Mouse (Mus musculus): Measurements from ENCODE around the gene Etnk1.
"Not testable (repeated sequence)": the region's sequence is repeated elsewhere in the genome, so short reads cannot be mapped to it uniquely, and the experiment has no call there.

Gene Etnk1

GRCm38 (mm10) chr6:143166452-143167357 is at the start of gene Etnk1:
Gene Etnk1, plus strand, starts transcription at chr6:143167221.
- peak; percentile 93 for ATAC-seq (ENCODE audit: insufficient number of reproducible peaks, low FRiP score, low TSS enrichment)

DNA sequence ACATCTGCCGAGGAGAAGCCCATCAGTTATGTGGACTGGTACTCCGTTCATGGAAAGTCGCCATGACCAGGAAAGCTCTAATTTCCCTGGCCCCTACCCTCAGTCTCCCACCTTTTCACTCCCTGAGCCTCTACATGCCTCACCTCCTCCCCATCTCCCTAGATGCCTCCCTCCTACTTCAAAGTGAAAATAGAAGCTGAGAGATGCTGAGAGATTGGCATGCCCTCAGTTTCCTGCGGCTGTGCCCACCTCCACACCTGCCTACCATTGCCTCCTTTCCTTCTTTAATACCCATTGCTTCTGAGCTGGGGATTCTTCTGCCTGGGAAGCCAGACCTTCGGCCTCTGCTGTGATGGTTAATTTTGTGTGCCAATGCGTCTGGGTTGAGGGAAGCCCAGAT is 47.7 kb upstream of the Etnk1 start:
- no peak for ATAC-seq (ENCODE audit: insufficient number of reproducible peaks, low FRiP score, low TSS enrichment)

GRCm38 (mm10) chr6:143125721-143126120 is 41.3 kb upstream of the Etnk1 start:
- ATAC-seq (ENCODE audit: insufficient number of reproducible peaks, low FRiP score, low TSS enrichment) = no peak

- no peak for ATAC-seq (ENCODE audit: insufficient number of reproducible peaks, low FRiP score, low TSS enrichment)
These were observed 37.6 kb upstream of the Etnk1 start for GRCm38 (mm10) chr6:143129466-143129865.

DNA sequence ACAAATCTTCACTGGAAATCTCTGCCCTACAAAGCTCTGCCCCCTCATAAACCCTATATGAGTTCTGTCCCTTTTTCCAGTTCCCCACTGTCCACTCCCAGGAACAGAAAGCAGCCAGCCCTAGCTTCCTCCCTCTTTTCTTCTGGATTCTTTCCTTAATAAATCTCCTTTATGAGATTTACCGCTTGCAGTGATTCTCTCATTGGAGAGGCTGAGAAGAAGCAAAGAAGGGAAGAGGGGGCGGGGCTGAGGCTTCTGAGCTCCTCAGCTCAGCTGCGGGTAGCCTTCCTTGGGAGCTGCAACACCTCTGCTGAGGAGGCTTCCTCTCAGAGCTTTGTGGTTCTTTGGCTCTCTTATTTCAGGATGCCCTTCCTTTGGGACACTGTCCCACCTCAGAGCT is 37.1 kb upstream of the Etnk1 start:
- ATAC-seq (ENCODE audit: insufficient number of reproducible peaks, low FRiP score, low TSS enrichment) = no peak

GRCm38 (mm10) chr6:143130411-143130810 is 36.6 kb upstream of the Etnk1 start:
- ATAC-seq (ENCODE audit: insufficient number of reproducible peaks, low FRiP score, low TSS enrichment) = no peak

DNA sequence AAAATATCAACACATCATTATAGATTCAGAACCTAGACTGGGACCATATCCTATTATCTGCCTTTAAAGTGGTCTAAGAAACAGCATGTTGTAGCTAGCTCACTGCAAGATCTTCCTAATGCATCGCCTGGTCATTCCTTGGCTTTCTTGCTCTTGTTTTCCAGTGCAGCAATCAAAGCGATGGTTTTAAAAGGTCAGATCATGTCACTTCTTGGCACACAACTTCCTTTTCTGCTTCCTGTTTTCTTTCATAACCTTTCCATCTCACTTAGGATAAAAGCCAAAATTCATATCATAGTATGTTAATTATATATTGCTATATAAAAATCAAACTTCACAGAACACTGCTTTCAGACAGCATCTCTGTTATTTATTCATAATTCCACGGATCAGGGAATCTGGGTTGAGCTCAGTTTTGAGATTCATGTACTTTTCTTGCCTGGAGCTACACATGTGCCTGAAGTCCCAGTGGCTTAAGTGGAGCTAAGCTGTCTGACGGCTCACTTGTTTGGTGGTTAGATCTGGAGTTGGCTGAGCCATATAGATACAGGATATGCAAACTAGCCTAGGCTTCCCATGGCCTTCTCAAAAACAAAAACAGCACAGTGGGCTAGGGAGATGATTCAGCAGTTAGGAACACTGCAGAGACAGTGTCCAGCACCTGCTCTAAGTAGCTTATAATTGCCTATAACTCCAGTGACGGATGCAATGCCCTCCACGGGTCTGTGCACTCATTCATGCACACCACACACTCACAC is 34.9 kb upstream of the Etnk1 start:
- ATAC-seq (ENCODE audit: insufficient number of reproducible peaks, low FRiP score, low TSS enrichment) = no peak

GRCm38 (mm10) chr6:143133150-143133549 is 33.9 kb upstream of the Etnk1 start:
- no peak for ATAC-seq (ENCODE audit: insufficient number of reproducible peaks, low FRiP score, low TSS enrichment)

DNA sequence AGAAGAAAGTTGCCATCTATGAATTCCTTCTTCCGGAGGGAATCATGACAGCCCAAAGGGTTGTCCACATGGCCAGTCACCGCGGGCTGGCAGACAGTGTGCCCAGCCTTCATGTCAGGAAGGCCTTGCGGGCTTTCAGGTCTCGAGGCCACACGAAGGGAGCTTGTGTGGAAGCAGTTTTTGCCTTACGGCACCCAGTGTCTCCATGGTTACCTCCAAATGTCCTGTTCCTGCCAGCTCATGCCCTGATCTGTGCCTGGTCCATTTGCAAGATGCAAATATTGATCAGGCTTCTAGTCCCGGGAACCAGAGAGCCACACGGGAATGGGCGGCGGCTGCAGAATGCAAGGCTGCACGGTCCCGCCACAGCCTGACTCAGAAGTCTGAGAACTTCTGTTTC is 31.9 kb upstream of the Etnk1 start:
- ATAC-seq (ENCODE audit: insufficient number of reproducible peaks, low FRiP score, low TSS enrichment) = no peak

DNA sequence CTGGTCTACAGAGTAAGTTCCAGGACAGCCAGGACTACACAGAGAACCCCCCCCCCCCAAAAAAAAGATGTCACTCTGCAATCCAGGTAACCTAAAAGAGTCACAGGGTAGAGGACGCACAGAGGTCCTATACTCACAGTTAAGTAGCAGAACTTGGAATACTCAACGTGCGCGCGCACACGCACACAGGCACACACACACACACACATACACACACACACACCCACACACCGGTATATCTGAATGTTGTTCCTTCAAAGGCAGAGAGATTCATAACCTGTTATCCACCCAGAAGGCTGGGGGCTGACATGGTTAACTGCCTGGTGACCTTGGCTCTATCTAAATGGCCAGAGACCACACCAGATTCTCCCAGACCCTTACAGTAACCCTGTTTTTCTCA is 30.3 kb upstream of the Etnk1 start:
- no peak for ATAC-seq (ENCODE audit: insufficient number of reproducible peaks, low FRiP score, low TSS enrichment)

GRCm38 (mm10) chr6:143137341-143137740 is 29.7 kb upstream of the Etnk1 start:
- no peak for ATAC-seq (ENCODE audit: insufficient number of reproducible peaks, low FRiP score, low TSS enrichment)

DNA sequence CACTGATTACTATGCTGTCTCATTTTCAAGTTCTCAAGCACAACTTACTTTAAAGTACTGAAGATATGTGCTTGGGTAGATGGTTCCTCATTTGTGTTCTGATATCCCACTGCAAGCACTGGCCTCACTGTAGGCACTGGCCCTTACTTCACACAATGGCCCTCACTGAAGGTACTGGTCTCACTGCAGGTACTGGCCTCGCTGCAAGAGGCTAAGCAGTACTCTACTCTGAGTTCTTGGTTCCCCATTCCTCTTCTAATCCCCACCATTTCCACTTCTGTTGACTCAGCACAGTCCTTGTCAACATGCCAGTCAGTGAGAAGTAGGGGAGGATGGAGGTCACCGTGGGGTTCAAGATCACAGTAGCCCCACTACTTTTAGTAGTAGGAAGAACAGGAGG is 27.6 kb upstream of the Etnk1 start:
- ATAC-seq (ENCODE audit: insufficient number of reproducible peaks, low FRiP score, low TSS enrichment) = no peak

GRCm38 (mm10) chr6:143140884-143141283 is 26.1 kb upstream of the Etnk1 start:
- ATAC-seq (ENCODE audit: insufficient number of reproducible peaks, low FRiP score, low TSS enrichment) = no peak

GRCm38 (mm10) chr6:143141624-143142592 is 25.1 kb upstream of the Etnk1 start:
- not testable (repeated sequence) for ATAC-seq (ENCODE audit: insufficient number of reproducible peaks, low FRiP score, low TSS enrichment)

- ATAC-seq (ENCODE audit: insufficient number of reproducible peaks, low FRiP score, low TSS enrichment) = no peak
These were observed 24.2 kb upstream of the Etnk1 start for GRCm38 (mm10) chr6:143142861-143143260.

DNA sequence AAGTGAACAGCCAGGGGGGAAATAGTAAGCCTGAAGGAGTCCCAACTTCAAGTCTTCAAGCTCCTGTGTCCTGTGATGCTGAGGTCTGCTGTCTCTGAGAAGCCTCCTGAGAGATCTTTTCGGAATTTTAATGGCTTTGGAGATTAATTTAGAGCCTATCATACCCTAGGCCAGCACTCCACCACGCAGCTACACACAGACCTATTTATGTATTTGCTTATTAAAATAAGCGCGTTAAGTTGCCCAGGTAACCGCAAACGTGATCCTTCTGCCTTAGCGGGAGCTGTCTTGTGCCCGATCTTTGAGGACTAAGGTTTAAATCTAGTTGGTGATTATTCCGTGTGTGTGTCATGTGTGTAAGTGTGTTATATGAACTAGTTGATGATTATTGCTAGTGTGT is 23.7 kb upstream of the Etnk1 start:
- ATAC-seq (ENCODE audit: insufficient number of reproducible peaks, low FRiP score, low TSS enrichment) = 0 out of 2 replicates have a peak, but pooled peaks have one; percentile 6

- peak; percentile 47 for ATAC-seq (ENCODE audit: insufficient number of reproducible peaks, low FRiP score, low TSS enrichment)
These were observed 23.2 kb upstream of the Etnk1 start for GRCm38 (mm10) chr6:143143775-143144273.

DNA sequence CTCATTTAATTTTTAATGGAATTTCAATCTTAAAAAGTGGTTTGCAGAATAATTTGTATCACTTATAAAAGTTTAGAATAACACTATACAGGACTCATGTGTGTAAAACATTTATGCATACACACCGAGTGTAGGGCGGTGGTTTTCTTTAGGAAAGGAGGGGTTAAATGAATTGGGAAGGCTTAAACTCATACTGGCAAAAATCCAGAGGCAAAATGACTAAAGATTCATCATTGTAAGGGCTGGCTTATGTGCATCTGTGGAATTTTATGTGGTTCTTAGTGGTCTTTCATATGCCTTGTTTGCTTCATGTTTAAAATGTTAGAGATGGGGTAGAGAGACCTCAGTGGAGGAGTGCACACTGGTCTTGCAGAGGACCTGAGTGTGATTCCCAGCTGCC is 22.5 kb upstream of the Etnk1 start:
- ATAC-seq (ENCODE audit: insufficient number of reproducible peaks, low FRiP score, low TSS enrichment) = no peak

DNA sequence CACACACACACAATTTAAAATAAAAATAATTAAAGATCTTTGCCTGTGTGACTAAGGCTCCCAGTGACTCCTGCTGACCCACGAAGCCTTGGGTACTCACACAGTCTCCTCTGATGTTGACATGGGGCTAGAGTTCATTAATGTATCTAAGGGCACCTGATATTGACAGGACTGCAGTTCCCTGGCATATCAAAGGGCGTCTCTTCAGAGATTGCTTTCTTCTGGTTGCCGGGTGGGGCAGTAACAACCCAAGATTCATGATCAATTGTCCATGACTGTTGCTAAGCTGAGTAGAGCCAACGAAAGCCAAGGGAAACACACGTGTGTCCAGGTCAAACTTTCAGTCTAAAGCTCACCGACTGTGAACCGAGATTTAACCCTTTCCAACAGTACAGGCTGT is 22.0 kb upstream of the Etnk1 start:
- no peak for ATAC-seq (ENCODE audit: insufficient number of reproducible peaks, low FRiP score, low TSS enrichment)

GRCm38 (mm10) chr6:143146756-143147155 is 20.3 kb upstream of the Etnk1 start:
- no peak for ATAC-seq (ENCODE audit: insufficient number of reproducible peaks, low FRiP score, low TSS enrichment)

All from cerebellum, adult (tissue).